Mouse (Mus musculus) thymus, adult 18-20 months (tissue): ENCODE measurements at regions not wholly inside any gene's neighbourhood (a gene's known extent, or its start where the extent isn't known, plus 50 kb on each side); places are given as distances from the start of the nearest gene placed in this dataset.
A peak's percentile ranks its signal among the peaks of the same experiment; 100 is the strongest.

Source experiments
- DNase-seq, 2 experiments: peaks; one replicate each; pipeline ENCODE4 v3.0.0; 2022; ENCODE audit warnings: mixed read lengths in 2 of 2

DNA sequence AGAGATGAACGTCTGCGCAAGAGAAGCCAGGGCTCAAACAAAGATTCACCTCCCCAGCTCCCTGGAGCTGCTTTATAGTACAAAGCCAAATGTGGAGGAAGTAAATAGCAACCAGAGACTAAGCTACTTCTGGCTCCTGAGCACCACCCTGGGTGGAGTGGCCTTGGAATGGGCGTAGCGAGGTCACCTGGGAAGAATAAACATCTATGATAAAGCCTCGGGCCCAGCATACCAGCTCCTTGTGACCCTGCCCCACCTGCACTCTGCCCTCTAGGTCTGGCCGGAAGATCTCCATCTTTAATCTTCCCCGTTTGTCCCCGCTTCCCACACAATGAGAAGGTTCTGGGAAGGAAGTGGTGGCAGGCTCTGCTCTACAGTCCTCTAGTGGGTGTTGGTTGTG is 61.0 kb upstream of the Ptpn3 start:
- no peak for DNase-seq

GRCm38 (mm10) chr4:57369736-57370373 is 64.2 kb upstream of the Palm2 start:
- peak; percentile 27 to 31 for DNase-seq

DNA sequence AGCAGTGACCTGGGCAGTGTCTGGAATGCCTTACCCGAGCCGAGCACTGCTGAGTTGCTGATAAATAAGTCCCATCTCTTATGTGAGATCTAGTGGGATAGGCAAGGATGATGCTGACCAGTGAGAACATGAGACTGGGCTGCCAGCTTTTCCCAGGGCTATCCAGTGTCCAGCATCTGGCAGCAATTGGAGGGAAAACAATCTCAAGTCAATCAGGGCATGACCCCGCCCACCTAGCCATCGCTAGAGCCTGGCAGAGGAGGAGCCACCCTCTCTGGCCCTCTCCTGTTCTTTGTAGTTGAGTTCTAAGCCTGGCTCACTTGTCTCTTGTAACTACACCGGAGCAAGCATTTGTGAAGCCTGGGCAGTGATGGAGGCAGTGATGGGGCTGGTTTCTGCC is 56.2 kb upstream of the Palm2 start:
- DNase-seq: no peak

DNA sequence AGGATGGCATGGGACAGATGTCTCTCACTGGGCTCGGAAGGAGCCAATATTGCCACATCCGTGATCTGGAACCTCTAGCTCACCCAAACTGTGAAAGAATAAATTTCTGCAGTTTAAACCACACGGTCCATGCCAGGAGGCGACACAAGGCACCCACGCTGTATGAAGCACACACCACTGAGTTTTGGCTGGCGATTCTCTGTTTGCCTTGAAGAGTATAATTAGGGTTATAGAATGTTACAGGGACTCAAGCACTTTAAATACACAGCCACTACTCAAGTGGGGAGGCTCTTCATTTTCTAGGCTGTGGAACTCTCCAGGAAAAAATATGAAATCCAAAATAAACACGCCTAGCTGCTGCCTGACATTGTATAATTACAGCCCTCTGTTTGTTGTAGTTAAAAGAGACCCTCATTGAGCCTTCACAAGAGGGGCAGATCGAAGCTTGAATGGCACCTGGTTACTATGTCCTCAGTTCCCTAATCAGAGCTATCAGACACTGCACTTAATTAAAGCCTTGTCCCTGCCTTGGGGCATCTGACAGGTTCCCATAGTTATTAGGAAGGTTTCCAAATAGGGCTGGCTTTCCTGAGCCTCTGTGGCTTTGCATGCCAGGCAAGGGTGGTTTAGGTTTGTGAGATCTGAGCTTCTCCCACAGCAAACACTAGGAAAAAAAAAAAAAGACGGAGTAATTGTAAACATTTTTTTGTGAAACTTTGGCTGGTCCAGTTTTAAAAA is 53.8 kb upstream of the Palm2 start:
- DNase-seq: no peak

DNA sequence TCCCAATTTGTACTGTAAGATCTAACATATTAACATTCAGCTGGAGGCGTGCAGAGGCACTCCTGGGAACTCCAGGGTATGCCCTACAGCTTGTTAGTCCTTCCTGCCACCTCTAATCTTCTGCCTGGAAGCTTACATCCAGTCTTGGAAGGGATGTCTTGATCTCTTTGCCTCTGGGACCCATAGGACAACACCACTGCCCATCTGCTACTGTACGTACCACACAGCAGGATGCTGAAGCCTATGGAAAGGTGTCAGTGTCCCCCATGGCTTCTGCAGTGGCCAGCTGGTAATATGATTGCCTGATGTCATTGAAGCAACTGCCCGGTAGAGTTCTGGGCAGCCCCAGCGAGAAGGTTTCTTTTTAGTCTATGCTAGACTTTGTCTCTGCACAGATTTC is 52.7 kb upstream of the Palm2 start:
- no peak for DNase-seq
